Mouse (Mus musculus): ENCODE measurements at regions not wholly inside any gene's neighbourhood (a gene's known extent, or its start where the extent isn't known, plus 50 kb on each side); places are given as distances from the start of the nearest gene placed in this dataset.

DNA sequence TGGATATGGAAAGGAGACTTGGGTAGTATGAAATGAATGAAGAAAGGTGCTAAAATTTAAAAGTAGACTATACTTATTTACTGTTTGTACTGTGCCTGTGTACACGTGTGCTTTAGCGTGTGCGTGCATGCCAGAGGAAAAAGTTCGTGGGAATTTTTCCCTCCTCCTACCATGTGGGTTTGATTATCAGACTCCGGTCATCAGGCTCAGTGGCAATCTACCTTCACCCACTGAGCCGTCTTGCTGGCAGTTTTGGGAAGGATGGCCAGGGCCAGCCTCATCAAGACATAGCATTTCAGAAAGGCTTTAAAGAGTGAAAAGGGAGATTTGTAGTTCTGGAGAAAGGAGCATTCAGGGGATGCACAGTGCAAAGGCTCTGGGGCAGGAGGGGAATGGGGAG, 87.0 kb upstream of the Tpm1 start:
- Histone ChIP-seq H3K4me3 (no peak overlapping the region), H3K27ac (peak overlapping the region; percentile 93)
- intact Hi-C loops (cut with DNase I) = loop anchor here (2.0 kb wide), 1 partner anchor 21 kb away; no protein-coding TSS in a partner anchor
- DNase-seq = no peak
- TF ChIP-seq CTCF (IDR thresholded peaks at IDR 0.05) = no peak

DNA sequence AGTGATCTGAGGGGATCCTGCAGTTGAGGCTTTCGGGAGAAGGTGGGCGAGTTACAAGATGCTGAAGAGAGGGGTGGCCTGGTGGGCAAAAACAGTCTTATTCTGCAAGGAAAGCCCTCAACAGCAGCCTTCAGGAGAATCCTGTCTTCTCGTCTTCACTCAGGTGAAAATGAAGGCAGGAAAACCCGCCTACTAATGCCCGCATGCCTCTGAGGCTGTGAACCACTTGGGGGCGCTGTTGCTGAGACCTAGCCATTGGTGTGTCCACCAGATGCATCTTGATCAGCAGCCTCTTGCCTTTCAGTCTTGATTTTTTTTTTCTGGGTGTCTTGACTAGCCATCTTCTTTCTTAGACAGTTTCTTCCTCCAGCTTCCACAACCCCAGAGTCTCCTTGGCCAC, 85.2 kb upstream of the Tpm1 start:
- peak; percentile 48 for DNase-seq

GRCm38 (mm10) chr9:67132370-67132769, 83.2 kb upstream of the Tpm1 start:
- no peak for DNase-seq
- H3K27ac ChIP-seq = peak overlapping the region; percentile 59; the same call in 1 of the 2 replicates

More for the DNA sequence above, 85.2 kb upstream of the Tpm1 start:
- Histone ChIP-seq H3K4me3 (no peak overlapping the region), H3K27ac (peak overlapping the region; percentile 20; the same call in 1 of the 2 replicates)
- intact Hi-C loops (cut with DNase I) = no loop called here
- TF ChIP-seq CTCF (IDR thresholded peaks at IDR 0.05) = peak; percentile 41; the same call in 1 of the 2 replicates

GRCm38 (mm10) chr9:67130730-67131440, 81.7 kb upstream of the Tpm1 start:
- peak; percentile 25 for DNase-seq
- H3K4me3 ChIP-seq = no peak overlapping the region
- peak overlapping the region; percentile 46; the same call in 1 of the 2 replicates for H3K27ac ChIP-seq
- no peak for TF ChIP-seq CTCF (IDR thresholded peaks at IDR 0.05)
- intact Hi-C loops (cut with DNase I) = no loop called here

More at GRCm38 (mm10) chr9:67132370-67132769, 83.2 kb upstream of the Tpm1 start:
- H3K4me3 ChIP-seq = no peak overlapping the region
- TF ChIP-seq CTCF (IDR thresholded peaks at IDR 0.05) = no peak
- intact Hi-C loops (cut with DNase I) = no loop called here

DNA sequence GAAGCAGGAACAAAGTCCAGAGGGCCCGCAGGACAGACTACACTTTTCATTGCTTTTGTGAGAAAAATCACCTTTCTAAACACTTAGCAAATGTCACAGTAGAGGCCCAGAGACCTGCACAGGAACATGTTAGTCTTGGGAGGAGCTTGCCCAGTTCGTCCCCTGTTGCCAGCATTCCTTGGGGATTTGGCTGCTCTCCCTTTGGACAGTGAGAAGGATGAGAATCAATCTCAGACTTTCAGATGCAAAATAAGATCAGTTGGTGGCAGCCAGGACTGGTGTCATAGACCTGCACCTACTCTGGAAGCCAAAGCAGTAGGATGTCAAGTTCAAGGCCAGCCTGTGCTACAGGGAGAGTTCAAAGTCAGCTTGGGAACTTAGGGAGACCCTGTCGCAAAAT, 80.7 kb upstream of the Tpm1 start:
- intact Hi-C loops (cut with DNase I) = no loop called here
- TF ChIP-seq CTCF (IDR thresholded peaks at IDR 0.05) = no peak
- Histone ChIP-seq H3K4me3 (no peak overlapping the region), H3K27ac (peak overlapping the region; percentile 49)
- peak; percentile 74 for DNase-seq

DNA sequence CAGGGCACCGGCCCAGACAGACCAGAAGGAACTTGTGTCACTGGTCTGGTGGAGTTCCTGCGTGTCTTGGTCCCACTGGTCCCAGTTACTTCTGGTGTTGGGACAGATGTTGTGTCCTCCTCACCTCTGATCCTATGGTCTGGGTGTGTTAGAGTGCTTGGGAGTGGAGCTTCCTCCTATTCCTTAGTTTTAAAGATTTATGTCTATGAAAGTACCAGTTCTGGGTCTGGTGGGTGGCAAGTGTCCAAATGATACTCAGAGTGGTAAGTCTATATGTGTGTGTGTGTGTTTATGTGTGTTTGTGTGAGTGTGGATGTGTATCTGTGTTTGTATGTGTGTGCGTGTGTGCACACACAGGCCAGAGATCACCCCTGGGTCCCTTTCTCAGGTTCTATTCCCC, 79.9 kb upstream of the Tpm1 start:
- TF ChIP-seq CTCF (IDR thresholded peaks at IDR 0.05) = no peak

GRCm38 (mm10) chr9:67121691-67122090, 72.5 kb upstream of the Tpm1 start:
- TF ChIP-seq CTCF (IDR thresholded peaks at IDR 0.05) = no peak
- Histone ChIP-seq H3K4me3 (no peak overlapping the region), H3K27ac (peak overlapping the region; percentile 38)
- intact Hi-C loops (cut with DNase I) = no loop called here
- peak; percentile 11 for DNase-seq

More for the DNA sequence above, 79.9 kb upstream of the Tpm1 start:
- intact Hi-C loops (cut with DNase I) = no loop called here
- Histone ChIP-seq H3K4me3 (no peak overlapping the region), H3K27ac (no peak overlapping the region)
- DNase-seq = no peak

GRCm38 (mm10) chr9:67118880-67119644, 69.9 kb upstream of the Tpm1 start:
- DNase-seq = peak; percentile 14
- intact Hi-C loops (cut with DNase I) = no loop called here
- Histone ChIP-seq H3K4me3 (no peak overlapping the region), H3K27ac (peak overlapping the region; percentile 20)
- no peak for TF ChIP-seq CTCF (IDR thresholded peaks at IDR 0.05)

DNA sequence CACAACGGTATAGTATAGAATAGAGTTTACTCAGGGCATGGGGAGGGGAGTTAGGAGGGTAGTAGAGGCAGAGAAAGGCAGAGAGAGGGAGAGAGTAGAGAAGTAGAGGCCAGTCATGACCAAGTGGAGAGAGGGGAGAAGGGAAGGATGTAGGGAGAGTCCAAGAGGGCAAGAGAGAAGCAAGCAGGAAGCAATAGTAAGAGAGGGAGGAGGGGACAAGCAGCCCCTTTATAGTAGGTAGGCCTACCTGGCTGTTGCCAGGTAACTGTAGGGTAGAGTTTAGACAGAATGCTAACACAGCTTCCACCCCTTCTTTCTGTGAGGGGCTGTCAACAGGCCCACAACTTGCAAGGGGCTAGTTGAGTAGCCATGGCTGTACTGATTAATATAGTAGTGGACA, 69.2 kb upstream of the Tpm1 start:
- no peak for DNase-seq
- H3K4me3 ChIP-seq = no peak overlapping the region
- peak overlapping the region; percentile 20 for H3K27ac ChIP-seq
- intact Hi-C loops (cut with DNase I) = no loop called here
- no peak for TF ChIP-seq CTCF (IDR thresholded peaks at IDR 0.05)

DNA sequence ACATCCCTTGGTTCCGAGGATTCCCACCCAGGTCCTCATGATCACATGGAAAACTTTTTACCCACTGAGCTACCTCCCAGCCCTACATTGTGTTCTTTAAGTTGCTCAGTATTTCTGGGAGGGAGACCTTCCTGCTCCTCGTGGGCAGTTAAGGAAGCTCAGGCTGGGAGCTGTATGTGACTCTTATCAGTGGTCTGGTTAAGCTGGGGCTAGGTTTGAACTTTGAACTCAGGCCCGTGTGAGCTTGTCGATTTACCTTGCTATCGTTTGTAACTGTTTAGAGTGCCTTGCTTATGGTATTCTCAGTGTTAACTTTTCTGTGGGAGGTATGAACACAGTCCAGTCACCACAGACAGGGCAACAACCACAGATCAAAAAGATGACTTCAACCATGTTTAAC, 68.4 kb upstream of the Tpm1 start:
- no peak overlapping the region for H3K27ac ChIP-seq
- no peak for TF ChIP-seq CTCF (IDR thresholded peaks at IDR 0.05)
- H3K4me3 ChIP-seq = no peak overlapping the region
- intact Hi-C loops (cut with DNase I) = no loop called here
- peak; percentile 7 for DNase-seq

GRCm38 (mm10) chr9:67115991-67116390, 66.8 kb upstream of the Tpm1 start:
- no peak for TF ChIP-seq CTCF (IDR thresholded peaks at IDR 0.05)
- intact Hi-C loops (cut with DNase I) = loop anchor here (2.0 kb wide), 1 partner anchor 21 kb away; no protein-coding TSS in a partner anchor
- no peak overlapping the region for H3K4me3 ChIP-seq
- H3K27ac ChIP-seq = peak overlapping the region; percentile 91
- peak; percentile 13 for DNase-seq

GRCm38 (mm10) chr9:67114099-67114498, 64.9 kb upstream of the Tpm1 start:
- DNase-seq = peak; percentile 83

More at GRCm38 (mm10) chr9:67114099-67114498, 64.9 kb upstream of the Tpm1 start:
- Histone ChIP-seq H3K4me3 (no peak overlapping the region), H3K27ac (peak overlapping the region; percentile 91)
- intact Hi-C loops (cut with DNase I) = loop anchor here (2.0 to 5.0 kb wide), 3 partner anchors 23 to 62 kb away; no protein-coding TSS in a partner anchor
- no peak for TF ChIP-seq CTCF (IDR thresholded peaks at IDR 0.05)
